Mouse (Mus musculus): ENCODE data around the gene Atpif1.

DNA sequence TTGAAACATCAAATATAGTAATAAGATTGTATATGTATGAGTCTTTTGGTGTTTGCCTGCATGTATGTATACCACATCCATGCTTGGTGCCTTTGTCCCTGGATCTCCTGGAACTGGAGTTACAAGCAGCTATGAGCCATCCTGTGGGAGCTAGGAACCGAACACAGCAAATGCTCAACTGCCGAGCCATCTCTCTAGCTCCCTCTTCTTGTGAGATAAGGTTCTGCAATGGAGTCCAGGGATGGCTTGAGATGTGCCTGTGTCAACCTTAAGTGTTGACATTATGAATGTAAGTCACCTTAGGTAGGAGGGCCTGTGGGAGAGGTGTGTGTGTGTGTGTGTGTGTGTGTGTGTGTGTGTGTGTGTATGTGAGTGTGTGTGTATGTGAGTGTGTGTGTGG is 6.8 kb downstream of the Atpif1 start:
- peak; percentile 33; the same call in 1 of the 2 replicates for TF ChIP-seq CTCF (IDR thresholded peaks at IDR 0.05; ENCODE audit: borderline replicate concordance, extremely low read depth, insufficient read depth, insufficient read length)
- no peak for TF ChIP-seq POLR2A (IDR thresholded peaks at IDR 0.05; ENCODE audit: borderline replicate concordance, extremely low read depth, insufficient read depth, insufficient read length, poor library complexity, severe bottlenecking)

Measured in brain, embryonic 14.5 days (tissue).